Mouse (Mus musculus) lung, adult 2 months (tissue): ENCODE results near the gene Cyp27b1.

Source experiments
- CTCF ChIP-seq: fragments of 200-500 bp; IDR thresholded peaks from 2 replicates; pipeline ENCODE4 v1.5.1; 2011; ENCODE audit warnings: mild to moderate bottlenecking, low read length, control low read depth; ENCODE audit not compliant: insufficient read depth
- POLR2A ChIP-seq: fragments of 200-500 bp; IDR thresholded peaks from 2 replicates; pipeline ENCODE4 v1.6.1; 2011; ENCODE audit warnings: low read depth, mild to moderate bottlenecking, control low read depth, low read length, borderline replicate concordance; ENCODE audit errors: extremely low read depth

GRCm38 (mm10) chr10:127080901-127081780, 33.1 kb downstream of the Cyp27b1 start:
- TF ChIP-seq POLR2A = no peak
- TF ChIP-seq CTCF = no peak
